Mouse (Mus musculus) myocyte (in vitro differentiated cells): ENCODE data around the gene Tenm4. TPM values are rescaled to one million over a fixed set of nuclear protein-coding genes. Genes with fewer than 3 reads are reported as not detected.
A peak's percentile ranks its signal among the peaks of the same experiment; 100 is the strongest.

ENCODE experiments used
- H3K27me3 ChIP-seq: one replicate; pipeline ENCODE4 v1.6.1; 2011; ENCODE audit not compliant: control insufficient read depth, insufficient read depth, insufficient read length
- H3K36me3 ChIP-seq: one replicate; pipeline ENCODE4 v1.6.1; 2011; ENCODE audit not compliant: control insufficient read depth, insufficient read depth
- H3K4me2 ChIP-seq: one replicate; pipeline ENCODE4 v1.6.1; 2011; ENCODE audit warnings: low read depth, control low read depth
- H3K4me3 ChIP-seq: one replicate; pipeline ENCODE4 v1.5.1; 2011; ENCODE audit warnings: mild to moderate bottlenecking, control low read depth, moderate library complexity
- H3K79me2 ChIP-seq: one replicate; pipeline ENCODE4 v1.6.1; 2011; ENCODE audit not compliant: control insufficient read depth, insufficient read depth
- H3ac ChIP-seq: one replicate; pipeline ENCODE4 v1.6.1; 2011; ENCODE audit not compliant: control insufficient read depth, insufficient read length
- CEBPB ChIP-seq: IDR thresholded peaks from 2 replicates; pipeline ENCODE4 v1.6.1; 2011; ENCODE audit warnings: mild to moderate bottlenecking, moderate library complexity; ENCODE audit not compliant: poor library complexity, insufficient read depth, severe bottlenecking
- E2F4 ChIP-seq: IDR thresholded peaks from one replicate; pipeline ENCODE4 v1.6.1; 2011; ENCODE audit warnings: mild to moderate bottlenecking, control low read depth, moderate library complexity; ENCODE audit not compliant: insufficient read depth
- MAX ChIP-seq: IDR thresholded peaks from one replicate; pipeline ENCODE4 v1.6.1; 2011; ENCODE audit warnings: low read depth, mild to moderate bottlenecking, control low read depth
- MYOD1 ChIP-seq, 3 experiments: IDR thresholded peaks; one replicate each; pipeline ENCODE4 v1.6.1; 2011; ENCODE audit warnings: control low read depth in 2 of 3, low read depth in 2 of 3, mild to moderate bottlenecking in 2 of 3, moderate library complexity in 1 of 3; ENCODE audit not compliant: insufficient read length in 2 of 3, control insufficient read depth in 1 of 3
- MYOG ChIP-seq, 3 experiments: IDR thresholded peaks; one replicate each; pipeline ENCODE4 v1.6.1; 2011; ENCODE audit warnings: control low read depth in 2 of 3, low read depth in 2 of 3, mild to moderate bottlenecking in 2 of 3; ENCODE audit not compliant: insufficient read length in 2 of 3, control insufficient read depth in 1 of 3, insufficient read depth in 1 of 3
- POLR2A ChIP-seq: IDR thresholded peaks from one replicate; pipeline ENCODE4 v1.6.1; 2011; ENCODE audit warnings: low read depth, mild to moderate bottlenecking, control low read depth, moderate library complexity; ENCODE audit not compliant: insufficient read length
- POLR2AphosphoS2 ChIP-seq: IDR thresholded peaks from one replicate; pipeline ENCODE4 v1.6.1; 2011; ENCODE audit warnings: low read depth, control low read depth; ENCODE audit not compliant: insufficient read length
- REST ChIP-seq: IDR thresholded peaks from one replicate; pipeline ENCODE4 v1.6.1; 2011; ENCODE audit warnings: mild to moderate bottlenecking, control low read depth, moderate library complexity; ENCODE audit not compliant: insufficient read depth, insufficient read length
- SRF ChIP-seq: IDR thresholded peaks from one replicate; pipeline ENCODE4 v1.6.1; 2011; ENCODE audit warnings: low read depth; ENCODE audit not compliant: control insufficient read depth, insufficient read length
- TCF12 ChIP-seq: IDR thresholded peaks from one replicate; pipeline ENCODE4 v1.6.1; 2011; ENCODE audit warnings: mild to moderate bottlenecking, control low read depth; ENCODE audit not compliant: poor library complexity, insufficient read depth, severe bottlenecking
- TCF3 ChIP-seq: IDR thresholded peaks from one replicate; pipeline ENCODE4 v1.6.1; 2011; ENCODE audit warnings: low read depth, control low read depth; ENCODE audit not compliant: insufficient read length
- USF1 ChIP-seq: IDR thresholded peaks from one replicate; pipeline ENCODE4 v1.6.1; 2011; ENCODE audit warnings: low read depth, mild to moderate bottlenecking, control low read depth, moderate library complexity
- polyA plus RNA-seq: library from polyadenylated mRNA; unstranded; fragments of >200 nt; fragmentation: generic; extraction: Trizol; gene quantifications from one replicate; pipeline ENCODE4 v1.2.1, GENCODE M21; 2012; ENCODE audit warnings: missing spikeins

Tenm4 gene
- polyA plus RNA-seq, 1 experiment = 10.9 TPM

DNA sequence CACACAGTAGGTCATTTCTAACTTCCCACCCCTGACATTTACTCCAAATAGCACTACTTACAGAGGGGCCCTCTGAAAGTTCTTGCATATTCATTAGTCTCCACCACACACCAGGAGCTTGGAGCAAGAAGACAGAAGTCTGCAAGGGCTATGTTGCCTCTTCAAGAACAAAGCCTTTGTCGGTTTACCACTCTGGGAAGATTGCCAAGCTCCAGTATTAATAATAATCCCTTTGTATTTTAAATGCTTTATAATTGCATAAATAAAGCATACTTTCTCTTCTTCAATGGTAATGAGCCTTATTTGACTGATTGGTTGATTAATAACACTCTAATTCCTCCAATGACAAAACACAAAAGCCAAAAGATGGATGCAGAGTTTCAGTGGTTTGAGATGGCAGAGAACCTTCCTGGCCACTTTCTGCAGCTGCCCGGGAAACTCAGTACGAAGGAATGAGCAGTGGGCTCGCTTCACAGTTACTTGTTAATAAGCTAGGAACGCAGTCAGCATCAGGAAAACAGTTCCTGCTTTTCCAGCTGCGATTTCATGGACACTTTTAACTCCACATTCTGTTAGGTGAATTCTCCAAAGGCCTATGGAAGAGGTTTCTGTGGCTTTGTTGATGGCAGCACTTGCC, 219.1 kb downstream of the Tenm4 start:
- Histone ChIP-seq H3K4me2 (peak overlapping the region; percentile 42), H3K27me3 (no peaks in the 10 kb centered on the region), H3ac (no peak overlapping the region), H3K4me3 (no peak overlapping the region), H3K36me3 (no peaks in the 10 kb centered on the region), H3K79me2 (no peaks in the 10 kb centered on the region)
- TF ChIP-seq TCF3 (no peak), POLR2A (no peak), MAX (no peak), CEBPB (no peak), MYOG (IDR thresholded peaks at IDR 0.05; ENCODE audit: control insufficient read depth in 1 of 3, insufficient read depth in 1 of 3, insufficient read length in 2 of 3, low read depth in 2 of 3) (no peak)

DNA sequence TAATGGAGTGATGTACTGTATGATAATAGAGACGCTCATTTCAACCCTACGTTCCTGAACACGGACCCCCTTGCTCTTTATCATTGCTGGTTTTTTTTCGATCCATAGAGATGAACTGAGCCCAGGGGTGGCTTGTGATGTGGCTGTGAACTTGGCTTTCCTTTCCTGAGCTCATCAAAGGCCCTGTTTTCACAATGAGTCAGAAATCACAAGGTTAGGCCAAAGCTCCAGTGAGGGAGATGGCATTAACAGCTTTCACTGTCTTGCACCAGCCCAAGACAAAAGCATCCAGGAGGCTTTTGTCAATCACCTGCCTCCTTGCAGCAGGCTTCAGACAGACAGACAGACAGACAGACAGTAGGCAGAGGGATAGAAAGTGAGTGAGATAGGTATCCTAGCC, 219.8 kb downstream of the Tenm4 start:
- TF ChIP-seq CEBPB (peak; percentile 74; the same call in 1 of the 2 replicates), MAX (no peak)
- peak overlapping the region; percentile 42 for H3K4me2 ChIP-seq
- no peak overlapping the region for H3ac ChIP-seq
- H3K79me2 ChIP-seq = no peaks in the 10 kb centered on the region
- H3K27me3 ChIP-seq = no peaks in the 10 kb centered on the region
- H3K4me3 ChIP-seq = no peak overlapping the region
- no peaks in the 10 kb centered on the region for H3K36me3 ChIP-seq

DNA sequence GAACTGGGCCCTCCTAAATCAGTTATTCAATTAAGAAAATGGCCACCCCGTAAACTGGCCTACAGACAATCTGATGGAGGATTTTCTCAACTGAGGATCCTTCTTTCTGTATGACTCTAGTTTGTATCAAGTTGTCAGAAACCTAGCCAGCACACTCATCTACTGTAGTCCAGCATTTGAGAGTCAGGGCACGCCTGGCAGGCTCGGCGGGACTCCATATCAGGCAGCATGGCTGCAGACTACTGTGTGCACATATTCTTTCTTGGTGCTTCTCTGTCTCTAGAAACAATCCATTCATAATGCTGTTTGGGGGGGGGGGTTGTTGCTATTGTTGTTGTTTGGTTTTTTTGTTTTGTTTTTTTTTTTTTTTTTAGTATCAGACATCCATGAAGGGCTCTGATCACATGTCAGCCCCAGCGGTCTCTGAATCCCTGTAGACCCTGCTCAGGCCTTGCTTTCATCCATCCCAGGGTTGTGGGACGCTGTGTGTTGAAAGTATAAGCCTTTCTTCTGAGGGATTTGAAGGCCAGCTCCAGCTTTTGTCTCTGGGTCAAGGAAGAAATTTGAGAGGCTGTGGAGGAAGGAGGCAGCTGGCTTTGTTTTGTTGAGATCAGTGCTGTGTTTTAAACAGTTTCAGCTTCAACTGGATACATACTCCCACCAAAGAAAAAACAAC, 220.9 kb downstream of the Tenm4 start:
- H3K4me3 ChIP-seq = no peak overlapping the region
- no peaks in the 10 kb centered on the region for H3K27me3 ChIP-seq
- peak overlapping the region; percentile 9 for H3K4me2 ChIP-seq
- H3K79me2 ChIP-seq = no peaks in the 10 kb centered on the region
- H3K36me3 ChIP-seq = no peaks in the 10 kb centered on the region
- TF ChIP-seq REST (no peak), MYOG (IDR thresholded peaks at IDR 0.05; ENCODE audit: control insufficient read depth in 1 of 3, insufficient read depth in 1 of 3, insufficient read length in 2 of 3, low read depth in 2 of 3) (no peak), TCF12 (no peak), CEBPB (no peak), MYOD1 (IDR thresholded peaks at IDR 0.05; ENCODE audit: control insufficient read depth in 1 of 3, insufficient read length in 2 of 3, low read depth in 2 of 3) (no peak), SRF (no peak), POLR2A (no peak), USF1 (no peak)
- H3ac ChIP-seq = no peak overlapping the region

DNA sequence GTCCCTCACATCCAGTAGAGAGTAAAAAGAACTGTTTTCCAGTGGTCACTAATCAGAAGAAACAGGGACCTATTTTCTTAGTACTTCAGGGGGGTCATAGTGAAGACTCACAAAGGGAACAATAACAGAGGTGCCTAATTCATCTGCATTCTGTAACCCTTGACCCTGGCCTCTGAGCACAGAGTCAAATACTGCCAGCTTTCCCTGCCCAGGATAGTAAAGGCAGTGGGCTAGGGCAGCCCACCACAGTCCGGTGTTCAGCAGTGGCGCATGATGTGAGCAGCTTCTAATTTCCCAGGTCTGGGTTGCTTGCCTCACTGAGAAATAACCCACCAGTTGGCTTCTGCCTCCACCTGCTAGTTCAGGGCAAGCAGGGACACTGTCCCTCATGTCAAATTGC, 221.6 kb downstream of the Tenm4 start:
- no peaks in the 10 kb centered on the region for H3K79me2 ChIP-seq
- TF ChIP-seq MYOD1 (IDR thresholded peaks at IDR 0.05; ENCODE audit: control insufficient read depth in 1 of 3, insufficient read length in 2 of 3, low read depth in 2 of 3) (no peak), REST (no peak), POLR2A (no peak), USF1 (no peak), CEBPB (no peak), TCF3 (no peak), SRF (no peak), MAX (no peak), TCF12 (no peak)

DNA sequence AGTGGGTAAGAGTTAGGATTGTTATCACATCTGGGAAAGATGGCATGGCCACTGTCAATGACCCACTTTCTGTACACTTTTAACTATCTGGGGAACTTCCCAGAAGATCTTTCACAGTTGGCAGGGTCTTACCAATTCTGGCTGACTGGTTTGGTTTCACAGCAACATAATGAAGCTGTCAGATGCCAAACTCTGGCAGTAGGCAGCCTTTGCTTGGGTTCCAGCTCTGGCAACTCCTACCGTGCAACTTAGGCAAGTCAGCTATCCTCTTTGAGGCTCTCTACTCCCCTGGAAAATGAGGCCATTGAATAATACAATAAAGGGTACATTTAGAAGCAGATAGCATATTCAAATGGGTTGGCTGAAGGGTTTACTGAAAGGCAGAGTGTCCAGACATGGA, 226.9 kb downstream of the Tenm4 start:
- H3K27me3 ChIP-seq = no peaks in the 10 kb centered on the region
- H3ac ChIP-seq = no peak overlapping the region
- H3K79me2 ChIP-seq = no peaks in the 10 kb centered on the region
- TF ChIP-seq E2F4 (no peak), CEBPB (no peak), MAX (no peak), TCF12 (no peak), REST (no peak), POLR2A (no peak)
- no peaks in the 10 kb centered on the region for H3K36me3 ChIP-seq
- H3K4me3 ChIP-seq = no peak overlapping the region
- H3K4me2 ChIP-seq = no peak overlapping the region

More for the DNA sequence above, 221.6 kb downstream of the Tenm4 start:
- Histone ChIP-seq H3K36me3 (no peaks in the 10 kb centered on the region), H3K4me3 (no peak overlapping the region), H3K27me3 (no peaks in the 10 kb centered on the region), H3ac (no peak overlapping the region), H3K4me2 (peak overlapping the region; percentile 9)

DNA sequence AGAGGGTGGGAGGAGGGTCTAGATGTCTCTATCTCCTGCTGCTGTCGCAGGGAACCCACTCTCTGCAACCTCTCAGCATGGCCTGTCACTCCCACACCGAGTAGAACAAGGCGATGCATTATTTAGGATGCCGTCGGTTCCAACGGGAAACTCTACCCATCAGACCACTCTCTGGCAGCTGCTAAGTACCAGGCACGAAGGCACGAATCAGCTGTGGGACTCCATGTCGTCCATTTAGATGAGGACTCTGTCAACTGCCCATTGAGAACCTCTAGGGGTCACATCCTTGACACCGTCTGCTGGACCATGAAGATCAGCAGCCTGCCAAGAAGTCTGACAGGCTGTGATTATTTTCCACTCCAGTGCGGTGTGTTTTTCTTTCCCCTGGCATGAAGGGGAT, 229.4 kb downstream of the Tenm4 start:
- Histone ChIP-seq H3K79me2 (no peaks in the 10 kb centered on the region), H3K4me2 (no peak overlapping the region), H3ac (no peak overlapping the region), H3K27me3 (no peaks in the 10 kb centered on the region), H3K4me3 (no peak overlapping the region), H3K36me3 (no peaks in the 10 kb centered on the region)
- no peak for TF ChIP-seq MYOG (IDR thresholded peaks at IDR 0.05; ENCODE audit: control insufficient read depth in 1 of 3, insufficient read depth in 1 of 3, insufficient read length in 2 of 3, low read depth in 2 of 3)
- no peak for TF ChIP-seq USF1
- no peak for TF ChIP-seq MYOD1 (IDR thresholded peaks at IDR 0.05; ENCODE audit: control insufficient read depth in 1 of 3, insufficient read length in 2 of 3, low read depth in 2 of 3)
- no peak for TF ChIP-seq TCF12
- TF ChIP-seq E2F4 = no peak
- no peak for TF ChIP-seq POLR2AphosphoS2
